Mouse (Mus musculus) heart, adult 2 months (tissue): ENCODE measurements at regions not wholly inside any gene's neighbourhood (a gene's known extent, or its start where the extent isn't known, plus 50 kb on each side); places are given as distances from the start of the nearest gene placed in this dataset.
"Not testable (repeated sequence)": the region's sequence is repeated elsewhere in the genome, so short reads cannot be mapped to it uniquely, and the experiment has no call there.

Source experiments
- DNase-seq, 2 experiments: peaks; one replicate each; pipeline ENCODE4 v3.0.0; 2021
- H3K27ac ChIP-seq: fragments of 200-600 bp; 2 replicates; pipeline ENCODE4 v1.8.1; 2022
- H3K27me3 ChIP-seq: fragments of 200-500 bp; 2 replicates; pipeline ENCODE4 v1.6.1; 2012; ENCODE audit warnings: mild to moderate bottlenecking, low read length, inconsistent platforms, mixed read lengths; ENCODE audit not compliant: control insufficient read depth, insufficient read depth
- H3K36me3 ChIP-seq: fragments of 200-500 bp; 2 replicates; pipeline ENCODE4 v1.6.1; 2012; ENCODE audit warnings: low read length, inconsistent platforms; ENCODE audit not compliant: control insufficient read depth, insufficient read depth
- H3K4me1 ChIP-seq: fragments of 200-500 bp; 2 replicates; pipeline ENCODE4 v1.6.1; 2011; ENCODE audit warnings: low read length; ENCODE audit not compliant: control insufficient read depth, insufficient read depth
- H3K4me3 ChIP-seq: fragments of 200-600 bp; 2 replicates; pipeline ENCODE4 v1.8.1; 2022
- H3K79me2 ChIP-seq: fragments of 200-500 bp; replicated peaks from 2 replicates; pipeline ENCODE4 v1.6.1; 2012; ENCODE audit warnings: mild to moderate bottlenecking, inconsistent platforms, low read length, moderate library complexity, mixed read lengths; ENCODE audit not compliant: control insufficient read depth, insufficient read depth
- H3K9ac ChIP-seq: fragments of 200-500 bp; 2 replicates; pipeline ENCODE4 v1.6.1; 2012; ENCODE audit warnings: low read depth, mild to moderate bottlenecking, control low read depth, inconsistent platforms, low read length, mixed read lengths
- CTCF ChIP-seq: fragments of 200-600 bp; IDR thresholded peaks from 2 replicates; pipeline ENCODE4 v1.8.1; 2022; ENCODE audit warnings: antibody characterized with exemption, mild to moderate bottlenecking, moderate library complexity
- EP300 ChIP-seq: fragments of 200-500 bp; IDR thresholded peaks from 2 replicates; pipeline ENCODE4 v1.6.1; 2011; ENCODE audit warnings: low read depth, low read length, control low read depth; ENCODE audit not compliant: insufficient read depth
- POLR2A ChIP-seq: fragments of 200-500 bp; IDR thresholded peaks from 2 replicates; pipeline ENCODE4 v1.6.1; 2011; ENCODE audit warnings: mild to moderate bottlenecking, low read depth, low read length, control low read depth; ENCODE audit not compliant: insufficient read depth
- WGBS: fragments of 180-500 bp; shearing (Covaris S2); methylation state at CpG from one replicate; pipeline ENCODE4 v1.1.7; 2018; 5-methylcytosine and 5-hydroxymethylcytosine counted together
- intact Hi-C: fragments of 180-260 bp; cut with DNase I; formaldehyde crosslinking; loops from one replicate; pipeline ENCODE4 v1.15.1; 2025

DNA sequence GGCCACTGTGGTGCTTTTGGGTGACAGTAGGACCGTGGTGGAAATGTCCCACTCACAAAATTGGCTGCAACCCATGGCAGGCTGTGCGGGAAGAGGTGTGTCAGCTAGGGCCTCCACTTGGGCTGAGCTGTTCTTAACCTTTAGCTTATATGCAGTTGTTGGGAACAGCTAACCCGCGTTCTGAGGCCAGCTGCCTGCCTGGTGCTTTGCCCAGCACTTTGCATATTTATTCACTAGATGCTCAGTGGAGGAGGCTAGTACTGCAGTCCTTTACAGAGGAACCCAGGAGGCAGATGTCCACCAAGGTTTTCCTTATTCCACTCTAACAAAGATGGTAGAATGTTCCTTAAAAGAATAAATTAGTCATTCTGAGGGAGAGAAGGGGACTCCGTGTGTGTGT is 101.3 kb downstream of the Sox2 start:
- Histone ChIP-seq H3K9ac (no peak overlapping the region), H3K79me2 (no peaks in the 10 kb centered on the region), H3K27ac (no peak overlapping the region), H3K4me1 (no peaks in the 10 kb centered on the region), H3K36me3 (no peaks in the 10 kb centered on the region), H3K4me3 (no peak overlapping the region), H3K27me3 (no peaks in the 10 kb centered on the region)
- intact Hi-C loops: no loop called here
- DNase-seq: no peak
- no peak for TF ChIP-seq POLR2A
- no peak for TF ChIP-seq CTCF
- TF ChIP-seq EP300: no peak
- WGBS: 73% methylated on average over 5 of the region's 5 CpGs

DNA sequence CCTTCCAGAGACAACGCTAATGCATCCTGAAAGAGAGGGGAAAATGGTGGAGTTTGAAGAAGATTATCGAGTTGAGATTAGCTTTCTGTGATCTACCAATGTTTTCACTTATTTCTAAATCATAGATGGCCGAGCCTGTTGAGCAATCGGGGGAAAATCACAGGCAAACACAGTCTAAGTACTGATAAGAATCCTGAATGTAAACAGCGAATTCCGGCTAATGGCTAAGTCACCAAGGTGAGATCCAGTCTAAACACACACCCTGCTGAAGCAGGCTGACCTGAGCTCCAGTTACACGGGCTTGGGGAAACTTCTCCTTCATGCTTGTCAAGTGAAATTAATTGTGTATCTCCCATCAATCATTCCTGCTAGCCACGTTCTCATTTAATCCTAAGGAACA is 103.4 kb downstream of the Sox2 start:
- Histone ChIP-seq H3K79me2 (no peaks in the 10 kb centered on the region), H3K4me1 (no peaks in the 10 kb centered on the region), H3K27ac (no peak overlapping the region), H3K27me3 (no peaks in the 10 kb centered on the region), H3K4me3 (no peak overlapping the region), H3K36me3 (no peaks in the 10 kb centered on the region), H3K9ac (no peak overlapping the region)
- TF ChIP-seq POLR2A: no peak
- TF ChIP-seq EP300: no peak
- no peak for TF ChIP-seq CTCF
- intact Hi-C loops: no loop called here
- WGBS: 49% methylated on average over 8 of the region's 8 CpGs
- no peak for DNase-seq

DNA sequence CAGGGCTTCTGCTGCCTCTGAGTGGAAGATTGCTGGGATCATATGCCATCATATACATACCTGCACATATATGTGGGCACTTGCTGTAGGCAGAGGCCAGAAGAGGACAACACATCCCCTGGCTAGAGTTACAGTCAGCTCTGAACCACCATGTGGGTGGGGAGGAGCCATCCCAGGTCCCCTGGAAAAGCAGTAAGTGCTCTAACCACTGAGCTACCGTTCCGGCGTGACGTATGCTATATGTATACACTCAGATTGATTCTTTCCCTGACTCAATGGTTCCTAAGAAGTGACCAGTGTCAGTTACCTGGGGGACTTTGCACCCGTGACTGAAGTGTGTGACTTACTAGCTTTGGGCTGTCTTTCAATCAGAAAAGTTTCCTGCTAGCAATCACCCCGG is 104.6 kb downstream of the Sox2 start:
- H3K36me3 ChIP-seq: no peaks in the 10 kb centered on the region
- intact Hi-C loops: no loop called here
- H3K27me3 ChIP-seq: no peaks in the 10 kb centered on the region
- DNase-seq: no peak
- H3K4me3 ChIP-seq: no peak overlapping the region
- H3K27ac ChIP-seq: no peak overlapping the region
- no peaks in the 10 kb centered on the region for H3K4me1 ChIP-seq
- no peaks in the 10 kb centered on the region for H3K79me2 ChIP-seq
- no peak for TF ChIP-seq POLR2A
- no peak for TF ChIP-seq CTCF
- TF ChIP-seq EP300: no peak
- 91% methylated on average over 6 of the region's 6 CpGs for WGBS
- H3K9ac ChIP-seq: no peak overlapping the region

DNA sequence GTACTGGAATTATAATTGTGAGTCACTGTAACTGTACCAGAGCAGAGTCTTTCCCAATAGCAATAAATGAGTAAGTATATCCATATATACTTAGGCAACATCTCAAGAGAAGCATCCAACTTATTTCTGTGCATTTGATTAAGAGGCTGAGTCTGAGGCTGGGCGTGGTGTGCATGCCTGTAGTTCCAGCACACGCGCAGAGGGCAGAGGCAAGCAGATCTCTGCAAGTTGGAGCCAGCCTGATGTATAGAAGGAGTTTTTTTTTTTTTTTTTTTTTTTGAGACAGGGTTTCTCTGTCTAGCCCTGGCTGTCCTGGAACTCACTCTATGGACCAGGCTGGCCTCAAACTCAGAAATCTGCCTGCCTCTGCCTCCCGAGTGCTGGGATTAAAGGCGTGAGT is 105.1 kb downstream of the Sox2 start:
- WGBS: 94% methylated on average over 5 of the region's 5 CpGs
- H3K4me1 ChIP-seq, H3K36me3 ChIP-seq, H3K9ac ChIP-seq, DNase-seq, H3K79me2 ChIP-seq, H3K27ac ChIP-seq, H3K27me3 ChIP-seq, H3K4me3 ChIP-seq, intact Hi-C loops: not testable (repeated sequence)

DNA sequence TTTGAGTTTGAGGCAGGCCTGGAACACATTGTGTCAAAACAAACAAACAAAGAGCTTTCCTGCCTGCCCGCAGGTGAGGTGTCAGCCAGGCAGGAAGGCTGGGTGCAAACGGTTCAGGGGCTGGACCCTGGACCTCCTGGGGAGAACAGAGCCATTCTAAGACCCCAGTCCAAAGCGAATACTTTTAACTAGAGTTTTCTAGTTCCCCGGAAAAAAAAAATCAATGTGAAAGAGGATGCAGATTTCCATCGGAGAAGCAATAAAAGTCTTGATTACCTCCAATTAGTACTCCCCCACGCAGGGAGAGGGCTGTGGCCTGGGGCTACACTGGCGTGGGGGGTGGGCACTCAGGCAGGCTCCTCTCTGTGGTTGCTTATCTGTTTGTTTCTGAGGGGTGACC is 106.4 kb downstream of the Sox2 start:
- DNase-seq: no peak
- H3K27me3 ChIP-seq: no peaks in the 10 kb centered on the region
- H3K4me1 ChIP-seq: no peaks in the 10 kb centered on the region
- no peak overlapping the region for H3K4me3 ChIP-seq
- no peak for TF ChIP-seq EP300
- TF ChIP-seq CTCF: no peak
- no peak for TF ChIP-seq POLR2A
- no peak overlapping the region for H3K27ac ChIP-seq
- WGBS: 39% methylated on average over 7 of the region's 7 CpGs
- no peaks in the 10 kb centered on the region for H3K79me2 ChIP-seq
- no peak overlapping the region for H3K9ac ChIP-seq
- no peaks in the 10 kb centered on the region for H3K36me3 ChIP-seq
- intact Hi-C loops: no loop called here

- Histone ChIP-seq H3K27me3 (no peaks in the 10 kb centered on the region), H3K79me2 (no peaks in the 10 kb centered on the region), H3K4me1 (no peaks in the 10 kb centered on the region), H3K36me3 (no peaks in the 10 kb centered on the region), H3K27ac (no peak overlapping the region), H3K4me3 (no peak overlapping the region), H3K9ac (no peak overlapping the region)
- WGBS: 70% methylated on average over 6 of the region's 6 CpGs
- DNase-seq: no peak
- intact Hi-C loops: no loop called here
- TF ChIP-seq EP300 (no peak), CTCF (no peak), POLR2A (no peak)
Observed at GRCm38 (mm10) chr3:34757130-34757529, 106.9 kb downstream of the Sox2 start.
